ENCODE assay signal across 24 mouse cellular contexts in the genomic region with DNA sequence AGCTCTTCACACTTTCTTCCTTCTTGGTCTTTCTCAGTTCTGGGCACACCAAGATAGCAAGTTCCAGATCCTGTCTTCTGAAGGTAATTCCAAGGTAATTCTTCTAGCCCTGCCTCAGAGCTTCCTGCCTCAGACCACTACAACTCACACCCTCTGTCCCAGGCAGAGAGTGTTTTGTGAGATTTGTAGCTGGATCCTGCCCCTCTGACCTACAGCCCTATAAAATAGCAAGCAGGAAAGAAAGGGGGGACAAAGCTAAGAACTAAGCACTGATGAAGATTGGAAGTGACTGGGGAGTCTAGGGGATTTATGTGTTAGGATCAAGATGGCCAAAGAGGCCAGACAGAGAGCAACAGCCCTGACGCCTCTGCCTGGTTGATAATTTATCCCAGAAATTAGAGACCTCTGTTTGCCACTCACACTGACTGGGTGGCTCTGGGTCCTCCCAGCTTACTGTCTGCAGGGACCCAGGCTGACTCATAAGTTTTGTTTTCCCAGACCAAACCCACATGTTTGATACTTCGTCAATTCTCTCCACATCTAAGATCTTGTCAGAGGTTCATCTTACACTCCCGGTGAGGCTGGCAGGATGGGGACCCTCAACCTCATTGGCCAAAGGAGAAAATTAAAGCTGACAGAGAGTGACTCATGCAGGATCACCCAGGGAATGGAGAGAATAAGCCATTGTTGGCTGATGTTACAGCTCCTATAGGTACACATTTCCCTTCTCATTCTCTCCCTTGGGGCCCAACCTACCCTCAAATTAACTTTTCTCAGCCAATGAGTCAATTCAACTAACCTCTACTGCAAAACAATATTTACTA.
DNase-seq lines count a peak whose midpoint lies in the region; ATAC-seq and TF ChIP-seq lines count a peak whose summit lies in the region.
"Had no signal": no experiment of that assay in that cellular context is flagged by ENCODE, and none has a peak within 500 bp of the region (broad histone marks: within the 10 kb centered on the region; RNA-seq: fewer than 3 reads in every experiment).

No protein-coding gene starts in this region.

- H3ac ChIP-seq in C2C12 (ENCODE audit: control insufficient read depth, insufficient read length, low read depth), result no peak overlapping the region

- DNase-seq in embryonic facial prominence, embryonic 10.5 days (ENCODE audit: low spot score), result no peak
- no peak for DNase-seq in kidney, adult 2 months
- DNase-seq in embryonic facial prominence, embryonic 14.5 days (ENCODE audit: low spot score), result peak; percentile 4
- no peak for DNase-seq in adrenal gland, postnatal 4 days (ENCODE audit: low spot score in 2 of 2)
- DNase-seq in gastrocnemius, postnatal 4 days (ENCODE audit: low spot score in 2 of 2), result no peak
- DNase-seq: adrenal gland, postnatal 14 days; cerebellum, adult 18-20 months; cerebellum, adult 9-11 months; cerebellum, postnatal 36 days; gastrocnemius, postnatal 10 days; heart, adult 2 months had no signal

- 44% methylated on average over 3 of the region's 3 CpGs for WGBS in embryonic facial prominence, embryonic 12.5 days
- WGBS in embryonic facial prominence, embryonic 10.5 days, result 56% methylated on average over 3 of the region's 3 CpGs
- WGBS in kidney, embryonic 16.5 days, result 13% methylated on average over 3 of the region's 3 CpGs
- 49% methylated on average over 3 of the region's 3 CpGs for WGBS in kidney, adult 2 months
- 38% methylated on average over 3 of the region's 3 CpGs for WGBS in embryonic facial prominence, embryonic 14.5 days

- H3K79me3 ChIP-seq in C2C12 (ENCODE audit: low read depth), result no peaks in the 10 kb centered on the region

- no peak for TF ChIP-seq POLR2A in kidney, adult 2 months (IDR thresholded peaks at IDR 0.05; ENCODE audit: low read depth, low read length)

- 0 out of 2 replicates have a peak, but pooled peaks have one; percentile 41 for ATAC-seq in embryonic facial prominence, embryonic 12.5 days (ENCODE audit: insufficient number of reproducible peaks, insufficient read depth, low FRiP score, low TSS enrichment)
- ATAC-seq in kidney, embryonic 16.5 days (ENCODE audit: low FRiP score, low TSS enrichment), result peak; percentile 95
- no peak for ATAC-seq in embryonic facial prominence, embryonic 14.5 days (ENCODE audit: low read depth)
- ATAC-seq: activated CD4-positive, CD25-positive, alpha-beta regulatory T cell, adult 4 months; CD4-positive, CD25-positive, alpha-beta regulatory T cell, adult 4 months; forebrain, embryonic 16.5 days; intestine, embryonic 15.5 days; Patski had no signal

- H3K9me3 ChIP-seq in embryonic facial prominence, embryonic 12.5 days, result no peaks in the 10 kb centered on the region
- H3K9me3 ChIP-seq in embryonic facial prominence, embryonic 10.5 days, result no peaks in the 10 kb centered on the region
- H3K9me3 ChIP-seq in kidney, embryonic 16.5 days (ENCODE audit: low read length), result no peaks in the 10 kb centered on the region
- no peaks in the 10 kb centered on the region for H3K9me3 ChIP-seq in embryonic facial prominence, embryonic 14.5 days (ENCODE audit: control insufficient read depth, low read length)
- H3K9me3 ChIP-seq: heart, embryonic 15.5 days; hindbrain, embryonic 10.5 days; intestine, embryonic 15.5 days had no signal

- no peak for TF ChIP-seq CTCF in kidney, adult 2 months (conservative IDR thresholded peaks at IDR 0.05; ENCODE audit: insufficient read depth, insufficient read length, low read depth, low read length)
- no peak for TF ChIP-seq CTCF in C2C12 (IDR thresholded peaks at IDR 0.05; ENCODE audit: control insufficient read depth, insufficient read depth, insufficient read length)

- no peak overlapping the region for H3K4me3 ChIP-seq in embryonic facial prominence, embryonic 12.5 days
- no peak overlapping the region for H3K4me3 ChIP-seq in embryonic facial prominence, embryonic 10.5 days
- H3K4me3 ChIP-seq in kidney, embryonic 16.5 days (ENCODE audit: low read length), result no peak overlapping the region
- no peak overlapping the region for H3K4me3 ChIP-seq in kidney, adult 2 months (ENCODE audit: insufficient read depth, low read depth, low read length)
- H3K4me3 ChIP-seq in C2C12 (ENCODE audit: insufficient read depth, poor library complexity, severe bottlenecking), result no peak overlapping the region
- H3K4me3 ChIP-seq in embryonic facial prominence, embryonic 14.5 days (ENCODE audit: low read depth, low read length), result no peak overlapping the region
- H3K4me3 ChIP-seq: heart, adult 2 months; heart, embryonic 15.5 days; hindbrain, embryonic 10.5 days; intestine, embryonic 15.5 days had no signal

- no peaks in the 10 kb centered on the region for H3K27me3 ChIP-seq in embryonic facial prominence, embryonic 12.5 days
- no peaks in the 10 kb centered on the region for H3K27me3 ChIP-seq in embryonic facial prominence, embryonic 10.5 days (replicated peaks; ENCODE audit: low read depth, poor library complexity, severe bottlenecking)
- peaks cover 8% of the 10 kb centered on the region; the same call in 1 of the 2 replicates for H3K27me3 ChIP-seq in kidney, embryonic 16.5 days (ENCODE audit: insufficient read depth, low read length)
- H3K27me3 ChIP-seq in kidney, adult 2 months (replicated peaks; ENCODE audit: control insufficient read depth, insufficient read depth, low read length), result no peaks in the 10 kb centered on the region
- no peaks in the 10 kb centered on the region for H3K27me3 ChIP-seq in C2C12 (ENCODE audit: control insufficient read depth, insufficient read depth, insufficient read length)
- no peaks in the 10 kb centered on the region for H3K27me3 ChIP-seq in embryonic facial prominence, embryonic 14.5 days (replicated peaks; ENCODE audit: control insufficient read depth, insufficient read depth, low read length)
- H3K27me3 ChIP-seq: heart, embryonic 15.5 days; intestine, embryonic 15.5 days; Patski had no signal

- H3K79me2 ChIP-seq in C2C12 (ENCODE audit: control insufficient read depth, insufficient read depth), result no peaks in the 10 kb centered on the region

- no peak overlapping the region for H3K9ac ChIP-seq in embryonic facial prominence, embryonic 12.5 days
- no peak overlapping the region for H3K9ac ChIP-seq in kidney, embryonic 16.5 days (replicated peaks; ENCODE audit: low read length)
- H3K9ac ChIP-seq in embryonic facial prominence, embryonic 14.5 days (ENCODE audit: low read depth, low read length), result no peak overlapping the region
- H3K9ac ChIP-seq: heart, embryonic 15.5 days; hindbrain, embryonic 14.5 days; intestine, embryonic 15.5 days had no signal

- no peaks in the 10 kb centered on the region for H3K4me1 ChIP-seq in embryonic facial prominence, embryonic 12.5 days
- H3K4me1 ChIP-seq in embryonic facial prominence, embryonic 10.5 days, result no peaks in the 10 kb centered on the region
- H3K4me1 ChIP-seq in kidney, embryonic 16.5 days (ENCODE audit: insufficient read depth, low read length), result peaks cover 7% of the 10 kb centered on the region; the same call in 1 of the 2 replicates
- H3K4me1 ChIP-seq in kidney, adult 2 months (ENCODE audit: control insufficient read depth, insufficient read depth, low read length), result peaks cover 3% of the 10 kb centered on the region; the same call in 1 of the 2 replicates
- no peaks in the 10 kb centered on the region for H3K4me1 ChIP-seq in embryonic facial prominence, embryonic 14.5 days (ENCODE audit: control insufficient read depth, insufficient read depth, low read length)
- H3K4me1 ChIP-seq: heart, embryonic 15.5 days; hindbrain, embryonic 10.5 days; intestine, embryonic 15.5 days had no signal

- H3K4me2 ChIP-seq in embryonic facial prominence, embryonic 12.5 days (replicated peaks), result no peak overlapping the region
- no peak overlapping the region for H3K4me2 ChIP-seq in kidney, embryonic 16.5 days (replicated peaks; ENCODE audit: low read depth, low read length)
- no peak overlapping the region for H3K4me2 ChIP-seq in embryonic facial prominence, embryonic 14.5 days (ENCODE audit: low read depth, low read length)
- H3K4me2 ChIP-seq: heart, embryonic 11.5 days; heart, embryonic 15.5 days; hindbrain, embryonic 14.5 days; intestine, embryonic 15.5 days had no signal

- H3K36me3 ChIP-seq in embryonic facial prominence, embryonic 12.5 days, result no peaks in the 10 kb centered on the region
- no peaks in the 10 kb centered on the region for H3K36me3 ChIP-seq in embryonic facial prominence, embryonic 10.5 days (replicated peaks)
- no peaks in the 10 kb centered on the region for H3K36me3 ChIP-seq in kidney, embryonic 16.5 days (ENCODE audit: insufficient read depth, low read length)
- H3K36me3 ChIP-seq in kidney, adult 2 months (ENCODE audit: control insufficient read depth, insufficient read depth, low read length), result no peaks in the 10 kb centered on the region
- H3K36me3 ChIP-seq in C2C12 (ENCODE audit: control insufficient read depth, insufficient read depth), result no peaks in the 10 kb centered on the region
- H3K36me3 ChIP-seq in embryonic facial prominence, embryonic 14.5 days (ENCODE audit: control insufficient read depth, insufficient read depth, low read length), result no peaks in the 10 kb centered on the region
- H3K36me3 ChIP-seq: G1E; heart, embryonic 15.5 days; hindbrain, embryonic 10.5 days; intestine, embryonic 15.5 days had no signal

- H3K27ac ChIP-seq in embryonic facial prominence, embryonic 12.5 days, result no peak overlapping the region
- H3K27ac ChIP-seq in embryonic facial prominence, embryonic 10.5 days (replicated peaks), result no peak overlapping the region
- no peak overlapping the region for H3K27ac ChIP-seq in kidney, embryonic 16.5 days (ENCODE audit: low read length)
- no peak overlapping the region for H3K27ac ChIP-seq in kidney, adult 2 months (ENCODE audit: insufficient read depth, low read depth, low read length)
- H3K27ac ChIP-seq in embryonic facial prominence, embryonic 14.5 days (replicated peaks; ENCODE audit: low read depth, low read length), result no peak overlapping the region
- H3K27ac ChIP-seq: heart, adult 2 months; heart, embryonic 15.5 days; hindbrain, embryonic 10.5 days; hindbrain, embryonic 14.5 days; intestine, embryonic 15.5 days had no signal

TF ChIP-seq in C2C12, 6 proteins besides CTCF, POLR2A, EP300 and RAD21:
- TF ChIP-seq USF1 (IDR thresholded peaks at IDR 0.05; ENCODE audit: low read depth), result no peak
- no peak for TF ChIP-seq CEBPB (IDR thresholded peaks at IDR 0.05; ENCODE audit: low read depth)
- peak; percentile 53 for TF ChIP-seq FOSL1 (IDR thresholded peaks at IDR 0.05; ENCODE audit: insufficient read depth, low read length, poor library complexity, severe bottlenecking)
